28 mouse cellular contexts compared by ENCODE assay signal in genomic region chr12:108348151-108348550, GRCm38 (mm10). TPM values are rescaled to one million over a fixed set of nuclear protein-coding genes. Genes with fewer than 3 reads are reported as not detected.
"Had no signal": no experiment of that assay in that cellular context is flagged by ENCODE, and none has a peak within 500 bp of the region (broad histone marks: within the 10 kb centered on the region; RNA-seq: fewer than 3 reads in every experiment).

No protein-coding gene starts in this region.

- H3K9me3 ChIP-seq: heart, embryonic 10.5 days; heart, embryonic 12.5 days; hindbrain, embryonic 10.5 days; hindbrain, embryonic 12.5 days; kidney, embryonic 15.5 days; limb, embryonic 13.5 days; limb, embryonic 15.5 days; liver, embryonic 12.5 days had no signal

- H3K36me3 ChIP-seq: heart, embryonic 10.5 days; heart, embryonic 12.5 days; hindbrain, embryonic 12.5 days; kidney, embryonic 15.5 days; limb, embryonic 13.5 days; limb, embryonic 15.5 days; liver, embryonic 12.5 days had no signal

- H3K4me1 ChIP-seq: liver, embryonic 12.5 days had no signal

- H3K9ac ChIP-seq: heart, embryonic 12.5 days; hindbrain, embryonic 12.5 days; hindbrain, embryonic 14.5 days; kidney, embryonic 15.5 days; limb, embryonic 13.5 days; limb, embryonic 15.5 days; liver, embryonic 12.5 days; liver, embryonic 14.5 days had no signal

- H3K27ac ChIP-seq: gastrocnemius, adult 2 months; heart, embryonic 10.5 days; hindbrain, embryonic 10.5 days; hindbrain, embryonic 12.5 days; hindbrain, embryonic 14.5 days; kidney, embryonic 15.5 days; kidney, postnatal 0 days; limb, embryonic 13.5 days; limb, embryonic 15.5 days; liver, embryonic 12.5 days; liver, embryonic 14.5 days had no signal

- H3K4me2 ChIP-seq: heart, embryonic 12.5 days; hindbrain, embryonic 12.5 days; hindbrain, embryonic 14.5 days; kidney, embryonic 15.5 days; limb, embryonic 13.5 days; limb, embryonic 15.5 days; liver, embryonic 12.5 days had no signal

- ATAC-seq: hindbrain, embryonic 16.5 days; inflammation-experienced regulatory T-cells, adult 6 months; liver, embryonic 12.5 days had no signal

- H3K4me3 ChIP-seq: gastrocnemius, adult 2 months; heart, embryonic 10.5 days; heart, embryonic 12.5 days; hindbrain, embryonic 10.5 days; hindbrain, embryonic 12.5 days; kidney, embryonic 15.5 days; limb, embryonic 13.5 days; limb, embryonic 15.5 days; liver, embryonic 12.5 days had no signal

- DNase-seq: gastrocnemius, adult 2 months; gastrocnemius, postnatal 10 days; gastrocnemius, postnatal 25 days; heart, adult 18-20 months; heart, postnatal 10 days; heart, postnatal 4 days; kidney, adult 11 months; kidney, adult 2 months; kidney, adult 9 months; kidney, postnatal 14 days; kidney, postnatal 36 days; layer of hippocampus, adult 9-11 months; layer of hippocampus, postnatal 36 days; left cerebral cortex, postnatal 4 days had no signal

RNA-seq across cellular contexts. Expression of gene Cyp46a1, which starts 14.0 kb away (rescaled TPM):
- total RNA-seq: granulocyte monocyte progenitor cell, adult 5-6 weeks had no signal
- polyA plus RNA-seq: inflammation-experienced regulatory T-cells, adult 6 months had no signal

RNA-seq across cellular contexts. Expression of gene Eml1, which starts 22.6 kb away (rescaled TPM):
- total RNA-seq: granulocyte monocyte progenitor cell, adult 5-6 weeks had no signal
- polyA plus RNA-seq: inflammation-experienced regulatory T-cells, adult 6 months had no signal

RNA-seq across cellular contexts. Expression of gene Hhipl1, which starts 42.1 kb away (rescaled TPM):
- total RNA-seq: granulocyte monocyte progenitor cell, adult 5-6 weeks had no signal
- polyA plus RNA-seq: inflammation-experienced regulatory T-cells, adult 6 months had no signal
